Mouse (Mus musculus) spleen, postnatal 4 days (tissue): ENCODE measurements around the gene Mterf4.
"Not testable (repeated sequence)": the region's sequence is repeated elsewhere in the genome, so short reads cannot be mapped to it uniquely, and the experiment has no call there.

Experiments used
- DNase-seq, 2 experiments: peaks; one replicate each; pipeline ENCODE4 v3.0.0; 2022; ENCODE audit warnings: low spot score in 2 of 2

The Mterf4 gene

GRCm38 (mm10) chr1:93305581-93306337, at the start of gene Mterf4:
TSS of gene Mterf4 (minus strand) at chr1:93305915.
- peak; percentile 78 to 90 for DNase-seq

- DNase-seq, result no peak
These were observed 47.0 kb upstream of the Mterf4 start for GRCm38 (mm10) chr1:93352724-93353123.

GRCm38 (mm10) chr1:93349701-93350100, 44.0 kb upstream of the Mterf4 start:
- no peak for DNase-seq

GRCm38 (mm10) chr1:93347176-93347575, 41.5 kb upstream of the Mterf4 start:
- no peak for DNase-seq

GRCm38 (mm10) chr1:93343504-93344047, 37.9 kb upstream of the Mterf4 start:
- peak; percentile 90 to 93 for DNase-seq

GRCm38 (mm10) chr1:93342648-93343503, 37.2 kb upstream of the Mterf4 start, which contains the start of the genes Ppp1r7 and Pask:
TSS of gene Ppp1r7 (plus strand) at chr1:93342854.
TSS of gene Pask (minus strand) at chr1:93343482.
- peak; percentile 92 to 95 for DNase-seq

GRCm38 (mm10) chr1:93334621-93335020, 28.9 kb upstream of the Mterf4 start:
- DNase-seq, result no peak

GRCm38 (mm10) chr1:93326446-93326845, 20.7 kb upstream of the Mterf4 start:
- DNase-seq, result no peak

- DNase-seq, result no peak
These were observed 18.3 kb upstream of the Mterf4 start for GRCm38 (mm10) chr1:93323973-93324372.

GRCm38 (mm10) chr1:93300578-93300977, 5.1 kb downstream of the Mterf4 start:
- DNase-seq, result no peak

GRCm38 (mm10) chr1:93299791-93300190, 5.9 kb downstream of the Mterf4 start:
- no peak for DNase-seq

GRCm38 (mm10) chr1:93294491-93294890, 11.2 kb downstream of the Mterf4 start:
- DNase-seq, result not testable (repeated sequence)

- no peak for DNase-seq
These were observed 13.7 kb downstream of the Mterf4 start for GRCm38 (mm10) chr1:93292006-93292405.

GRCm38 (mm10) chr1:93291591-93291990, 14.1 kb downstream of the Mterf4 start:
- no peak for DNase-seq

GRCm38 (mm10) chr1:93290956-93291355, 14.8 kb downstream of the Mterf4 start:
- no peak for DNase-seq

GRCm38 (mm10) chr1:93289678-93290214, 16.0 kb downstream of the Mterf4 start:
- no peak for DNase-seq

GRCm38 (mm10) chr1:93277041-93277440, 28.7 kb downstream of the Mterf4 start:
- DNase-seq, result no peak

GRCm38 (mm10) chr1:93275561-93275960, 30.2 kb downstream of the Mterf4 start:
- DNase-seq, result no peak

- DNase-seq, result peak; percentile 36 to 79
These were observed 33.3 kb downstream of the Mterf4 start for GRCm38 (mm10) chr1:93272409-93272821.

- no peak for DNase-seq
These were observed 34.0 kb downstream of the Mterf4 start for GRCm38 (mm10) chr1:93271751-93272150.

GRCm38 (mm10) chr1:93270516-93271240, 35.0 kb downstream of the Mterf4 start:
- DNase-seq, result no peak
